Mouse (Mus musculus) forebrain, postnatal 0 days (tissue): ENCODE data around the gene Commd3. TPM values are rescaled to one million over a fixed set of nuclear protein-coding genes. Genes with fewer than 3 reads are reported as not detected.

Experiments
- ATAC-seq: fragments of 200-750 bp; cut with Nextera tagmentation; 2 replicates; pipeline ENCODE4 v1.8.0; 2017; ENCODE audit warnings: mild to moderate bottlenecking, moderate library complexity
- DNase-seq: peaks from one replicate; pipeline ENCODE4 v3.0.0-alpha.2; 2015
- H3K27ac ChIP-seq: fragments of 300-500 bp; sonication (generic); 2 replicates; pipeline ENCODE4 v1.5.1; 2014; ENCODE audit warnings: low read depth, mild to moderate bottlenecking, antibody characterized with exemption, low read length, moderate library complexity, mixed read lengths
- H3K27me3 ChIP-seq: fragments of 300-500 bp; sonication (generic); 2 replicates; pipeline ENCODE4 v1.6.1; 2014; ENCODE audit warnings: mild to moderate bottlenecking, low read length, mixed read lengths; ENCODE audit not compliant: insufficient read depth
- H3K36me3 ChIP-seq: fragments of 300-500 bp; sonication (generic); 2 replicates; pipeline ENCODE4 v1.6.1; 2014; ENCODE audit warnings: mild to moderate bottlenecking, moderate library complexity; ENCODE audit not compliant: insufficient read depth
- H3K4me1 ChIP-seq: fragments of 300-500 bp; sonication (generic); 2 replicates; pipeline ENCODE4 v1.6.1; 2014; ENCODE audit warnings: antibody characterized with exemption; ENCODE audit not compliant: insufficient read depth
- H3K4me2 ChIP-seq: fragments of 300-500 bp; sonication (generic); 2 replicates; pipeline ENCODE4 v1.6.1; 2014; ENCODE audit warnings: low read depth, mild to moderate bottlenecking, moderate library complexity
- H3K4me3 ChIP-seq: fragments of 300-500 bp; sonication (generic); 2 replicates; pipeline ENCODE4 v1.5.1; 2014; ENCODE audit warnings: low read depth, low read length, mixed read lengths
- H3K9ac ChIP-seq: fragments of 300-500 bp; sonication (generic); 2 replicates; pipeline ENCODE4 v1.6.1; 2014; ENCODE audit warnings: mild to moderate bottlenecking
- H3K9me3 ChIP-seq: fragments of 300-500 bp; sonication (generic); 2 replicates; pipeline ENCODE4 v1.6.1; 2016; ENCODE audit warnings: low read length
- CTCF ChIP-seq: sonication (generic); IDR thresholded peaks from 2 replicates; pipeline ENCODE4 v1.5.1; 2016; ENCODE audit warnings: antibody characterized with exemption, control low read depth, low read depth
- WGBS: fragments of 180-500 bp; shearing (Covaris S2); extraction: QIAGEN DNeasy Blood & Tissue Kit; methylation state at CpG from one replicate; pipeline ENCODE4 v1.1.7; 2014; 5-methylcytosine and 5-hydroxymethylcytosine counted together
- polyA plus RNA-seq: library from polyadenylated mRNA; unstranded; fragments of >200 nt; fragmentation: Nextera tagmentation; extraction: Ambion mirVana; gene quantifications from 2 replicates; pipeline ENCODE4 v1.2.1, GENCODE M21; 2015
- total RNA-seq: library from RNA; depleted of rRNA; stranded (reverse); fragments of >200 nt; gene quantifications from 2 replicates; pipeline ENCODE4 v1.2.3, GENCODE M21; 2014

Commd3 gene
- total and polyA plus RNA-seq, 2 experiments from 2014 or later = 184 to 256 TPM

DNA sequence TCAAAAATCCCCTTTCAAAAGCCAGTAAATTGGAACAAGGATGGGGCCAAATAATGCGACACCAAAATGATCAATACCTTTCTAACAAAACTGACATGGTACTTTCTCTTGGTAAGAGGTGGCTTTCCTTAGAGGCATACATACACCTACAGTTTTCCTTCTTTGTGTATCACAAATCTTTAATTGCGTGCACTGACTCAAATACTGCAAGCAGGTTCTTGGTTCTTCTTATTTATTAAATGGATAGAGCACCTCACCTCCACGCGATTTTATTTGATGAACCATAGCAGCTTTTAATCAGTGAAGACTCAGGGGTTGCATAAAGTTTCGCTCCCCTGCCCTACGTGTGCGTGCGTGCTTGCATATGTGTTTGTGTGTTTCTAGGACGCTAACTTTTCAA, 18.6 kb downstream of the Commd3 start:
- Histone ChIP-seq H3K9ac (no peak overlapping the region), H3K9me3 (no peaks in the 10 kb centered on the region), H3K36me3 (no peaks in the 10 kb centered on the region), H3K4me1 (0 out of 2 replicates have a peak, but pooled peaks cover 5% of the 10 kb centered on the region), H3K4me3 (no peak overlapping the region), H3K4me2 (no peak overlapping the region), H3K27me3 (peaks cover 76% of the 10 kb centered on the region), H3K27ac (no peak overlapping the region)
- WGBS = 2% methylated on average over 9 of the region's 9 CpGs
- DNase-seq (no peak), ATAC-seq (no peak)
- TF ChIP-seq CTCF = no peak

DNA sequence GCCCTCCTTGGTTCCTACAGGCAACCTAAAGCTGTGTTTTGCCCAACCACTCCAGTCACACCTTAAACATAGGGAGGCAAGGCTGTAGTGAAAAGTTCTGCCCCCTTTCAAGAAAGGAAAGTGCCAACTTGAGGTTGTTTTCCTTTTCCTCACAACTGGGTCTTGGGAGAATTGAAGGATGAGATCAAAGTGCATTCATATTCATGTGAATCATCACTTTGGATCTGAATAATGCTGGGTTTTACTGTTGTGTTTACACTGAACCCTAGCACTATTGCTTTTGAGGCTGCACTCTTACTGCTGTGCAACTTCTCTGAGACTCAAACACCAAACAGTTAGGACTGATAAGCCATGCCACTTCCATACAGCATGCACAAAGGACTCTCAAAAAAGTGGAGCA, 19.8 kb downstream of the Commd3 start:
- DNase-seq (no peak), ATAC-seq (no peak)
- Histone ChIP-seq H3K4me2 (no peak overlapping the region), H3K9me3 (no peaks in the 10 kb centered on the region), H3K27ac (no peak overlapping the region), H3K9ac (no peak overlapping the region), H3K36me3 (no peaks in the 10 kb centered on the region), H3K4me3 (no peak overlapping the region), H3K27me3 (peaks cover 75% of the 10 kb centered on the region), H3K4me1 (0 out of 2 replicates have a peak, but pooled peaks cover 5% of the 10 kb centered on the region)
- no peak for TF ChIP-seq CTCF

GRCm38 (mm10) chr2:18692548-18692947, 20.4 kb downstream of the Commd3 start:
- Histone ChIP-seq H3K4me2 (no peak overlapping the region), H3K27me3 (peaks cover 70% of the 10 kb centered on the region), H3K27ac (no peak overlapping the region), H3K4me3 (no peak overlapping the region), H3K36me3 (no peaks in the 10 kb centered on the region), H3K9ac (no peak overlapping the region), H3K9me3 (no peaks in the 10 kb centered on the region), H3K4me1 (0 out of 2 replicates have a peak, but pooled peaks cover 5% of the 10 kb centered on the region)
- 5% methylated on average over 1 of the region's 1 CpGs for WGBS
- TF ChIP-seq CTCF = no peak
- ATAC-seq (no peak), DNase-seq (peak; percentile 32)

DNA sequence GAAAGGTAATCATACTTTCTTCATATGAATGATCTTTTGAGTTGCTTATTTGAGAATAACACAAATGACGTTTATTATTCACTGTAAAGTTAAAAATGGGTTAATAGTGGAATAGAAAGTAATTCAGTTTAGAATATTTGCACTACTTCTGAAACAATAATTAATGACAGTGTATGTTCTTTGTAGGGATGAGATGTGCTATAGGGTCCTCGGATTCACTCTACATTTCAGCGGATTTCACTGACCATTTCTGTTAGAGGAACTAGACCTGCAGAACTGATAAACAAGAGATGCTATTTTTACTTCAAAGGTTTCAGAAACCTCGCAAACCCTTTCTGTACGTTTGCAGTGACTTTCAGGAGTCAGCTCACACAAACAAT, 21.3 kb downstream of the Commd3 start:
- peaks cover 68% of the 10 kb centered on the region for H3K27me3 ChIP-seq
- no peak overlapping the region for H3K9ac ChIP-seq
- H3K4me1 ChIP-seq = 0 out of 2 replicates have a peak, but pooled peaks cover 5% of the 10 kb centered on the region
- peak overlapping the region; percentile 46 for H3K4me3 ChIP-seq
- no peak overlapping the region for H3K27ac ChIP-seq
- no peaks in the 10 kb centered on the region for H3K9me3 ChIP-seq
- no peak for TF ChIP-seq CTCF
- DNase-seq (no peak), ATAC-seq (no peak)
- peak overlapping the region; percentile 82 for H3K4me2 ChIP-seq
- H3K36me3 ChIP-seq = no peaks in the 10 kb centered on the region
- 2% methylated on average over 5 of the region's 5 CpGs for WGBS

- peak; percentile 54 for ATAC-seq
- no peak for TF ChIP-seq CTCF
- Histone ChIP-seq H3K36me3 (no peaks in the 10 kb centered on the region), H3K27ac (no peak within 1 kb of the TSS; the same call in 1 of the 2 replicates), H3K4me3 (peak within 1 kb of the TSS; percentile 46), H3K9me3 (no peaks in the 10 kb centered on the region), H3K9ac (peak within 1 kb of the TSS; percentile 52), H3K27me3 (peaks cover 68% of the 10 kb centered on the region), H3K4me1 (0 out of 2 replicates have a peak, but pooled peaks cover 5% of the 10 kb centered on the region), H3K4me2 (peak within 1 kb of the TSS; percentile 82)
- 3% methylated on average over 60 of the region's 61 CpGs for WGBS
- peak; percentile 74 for DNase-seq
These were observed 21.9 kb downstream of the Commd3 start, which contains the start of gene Spag6 for GRCm38 (mm10) chr2:18693871-18694610. Gene Spag6 (plus strand): TSS chr2:18694032.

DNA sequence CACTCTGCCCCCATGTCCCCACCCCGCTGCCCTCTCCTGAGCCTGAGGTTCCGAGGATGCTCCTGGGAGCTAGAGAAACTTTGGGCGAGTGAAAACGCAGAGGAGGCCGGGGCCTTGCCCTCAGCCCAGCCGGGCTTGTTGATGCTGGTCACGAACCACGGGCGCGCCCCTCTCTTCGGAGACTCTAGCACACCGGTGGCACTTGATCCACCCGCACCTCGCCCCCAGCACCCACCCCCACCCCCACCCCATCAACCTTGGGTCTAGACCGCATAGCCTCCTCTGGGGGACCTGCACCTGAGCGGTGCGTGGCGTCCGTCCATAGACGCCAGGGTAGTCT, 22.4 kb downstream of the Commd3 start:
- H3K27ac ChIP-seq = no peak overlapping the region
- peak overlapping the region; percentile 52 for H3K9ac ChIP-seq
- no peak for DNase-seq
- H3K27me3 ChIP-seq = peaks cover 69% of the 10 kb centered on the region
- H3K36me3 ChIP-seq = no peaks in the 10 kb centered on the region
- 1% methylated on average over 20 of the region's 20 CpGs for WGBS
- peak overlapping the region; percentile 82 for H3K4me2 ChIP-seq
- no peaks in the 10 kb centered on the region for H3K9me3 ChIP-seq
- H3K4me1 ChIP-seq = 0 out of 2 replicates have a peak, but pooled peaks cover under 1% of the 10 kb centered on the region
- no peak for TF ChIP-seq CTCF
- ATAC-seq = peak; percentile 10; the same call in 1 of the 2 replicates
- peak overlapping the region; percentile 46 for H3K4me3 ChIP-seq

DNA sequence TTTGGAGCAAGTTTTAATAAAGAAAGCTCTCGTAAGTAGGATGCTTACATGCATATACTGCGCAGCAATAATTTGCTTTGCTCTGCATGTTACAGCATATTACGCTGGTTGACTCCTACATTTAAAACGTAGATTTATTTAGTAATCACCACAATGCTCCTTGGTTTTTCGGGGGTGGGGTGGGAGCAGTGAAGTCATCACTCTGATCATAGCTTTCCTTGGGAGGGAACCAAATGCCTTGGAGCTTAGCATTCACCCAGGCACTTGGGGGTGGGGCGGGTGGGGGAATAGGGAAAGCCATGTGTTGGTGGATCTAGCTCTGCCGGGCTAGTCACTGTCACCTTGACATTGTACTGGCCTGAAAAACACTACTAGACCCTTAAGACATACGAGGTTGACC, 23.0 kb downstream of the Commd3 start:
- ATAC-seq (no peak), DNase-seq (no peak)
- H3K27ac ChIP-seq = no peak overlapping the region
- no peaks in the 10 kb centered on the region for H3K4me1 ChIP-seq
- H3K4me3 ChIP-seq = no peak overlapping the region
- no peak overlapping the region for H3K9ac ChIP-seq
- no peaks in the 10 kb centered on the region for H3K9me3 ChIP-seq
- H3K27me3 ChIP-seq = peaks cover 73% of the 10 kb centered on the region
- no peak for TF ChIP-seq CTCF
- H3K4me2 ChIP-seq = 0 out of 2 replicates have a peak overlapping the region, but pooled peaks have one; percentile 82
- H3K36me3 ChIP-seq = no peaks in the 10 kb centered on the region
- WGBS = 5% methylated on average over 8 of the region's 8 CpGs
